Mouse (Mus musculus) cerebellum, adult 11-12 months (tissue): ENCODE data around the gene Rtkn.

Experiments
- DNase-seq: peaks from one replicate; pipeline ENCODE4 v3.0.0; 2022

Gene Rtkn

DNA sequence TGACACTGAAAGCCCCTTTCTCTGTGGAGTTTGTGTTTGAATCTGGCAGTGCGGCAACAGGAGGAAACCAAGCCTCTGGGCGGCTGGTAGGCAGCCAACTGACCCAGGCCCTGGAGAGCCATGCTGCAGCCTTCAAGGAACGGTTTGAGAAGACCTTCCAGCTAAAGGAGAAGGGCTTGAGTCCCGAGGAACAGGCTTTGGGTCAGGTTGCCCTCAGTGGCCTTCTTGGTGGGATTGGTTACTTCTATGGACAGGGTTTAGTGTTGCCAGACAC is 18.2 kb upstream of the Rtkn start:
- no peak for DNase-seq

DNA sequence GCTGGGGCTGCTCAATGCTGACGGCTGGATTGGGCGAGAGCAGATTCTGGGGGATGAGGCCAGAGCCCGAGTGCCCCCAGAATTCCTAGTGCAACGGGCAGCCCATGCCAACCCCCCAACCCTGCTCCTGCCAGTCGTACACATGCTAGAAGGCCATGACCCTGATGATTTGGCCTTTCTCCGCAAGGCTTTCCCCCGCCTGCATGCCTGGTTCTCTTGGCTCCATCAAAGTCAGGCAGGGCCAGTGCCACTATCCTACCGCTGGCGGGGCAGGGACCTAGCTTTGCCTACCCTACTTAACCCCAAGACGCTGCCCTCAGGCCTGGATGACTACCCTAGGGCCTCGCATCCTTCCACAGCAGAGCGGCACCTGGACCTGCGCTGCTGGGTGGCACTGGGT is 17.6 kb upstream of the Rtkn start:
- no peak for DNase-seq

DNA sequence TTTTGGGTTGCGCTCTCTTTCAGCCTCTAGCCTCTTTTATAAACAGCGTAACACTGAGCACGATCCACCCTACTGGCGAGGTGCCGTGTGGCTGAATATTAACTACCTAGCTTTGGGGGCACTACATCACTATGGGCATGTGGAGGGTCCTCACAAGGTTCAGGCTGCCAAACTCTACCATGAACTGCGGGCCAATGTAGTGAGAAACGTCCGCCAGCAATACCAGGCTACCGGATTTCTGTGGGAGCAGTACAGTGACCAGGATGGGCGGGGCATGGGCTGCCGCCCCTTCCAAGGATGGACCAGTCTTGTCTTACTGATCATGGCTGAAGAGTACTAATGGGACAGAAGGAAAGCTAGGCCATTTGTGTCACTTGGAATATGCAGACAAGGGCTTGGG is 16.9 kb upstream of the Rtkn start:
- peak; percentile 34 for DNase-seq

DNA sequence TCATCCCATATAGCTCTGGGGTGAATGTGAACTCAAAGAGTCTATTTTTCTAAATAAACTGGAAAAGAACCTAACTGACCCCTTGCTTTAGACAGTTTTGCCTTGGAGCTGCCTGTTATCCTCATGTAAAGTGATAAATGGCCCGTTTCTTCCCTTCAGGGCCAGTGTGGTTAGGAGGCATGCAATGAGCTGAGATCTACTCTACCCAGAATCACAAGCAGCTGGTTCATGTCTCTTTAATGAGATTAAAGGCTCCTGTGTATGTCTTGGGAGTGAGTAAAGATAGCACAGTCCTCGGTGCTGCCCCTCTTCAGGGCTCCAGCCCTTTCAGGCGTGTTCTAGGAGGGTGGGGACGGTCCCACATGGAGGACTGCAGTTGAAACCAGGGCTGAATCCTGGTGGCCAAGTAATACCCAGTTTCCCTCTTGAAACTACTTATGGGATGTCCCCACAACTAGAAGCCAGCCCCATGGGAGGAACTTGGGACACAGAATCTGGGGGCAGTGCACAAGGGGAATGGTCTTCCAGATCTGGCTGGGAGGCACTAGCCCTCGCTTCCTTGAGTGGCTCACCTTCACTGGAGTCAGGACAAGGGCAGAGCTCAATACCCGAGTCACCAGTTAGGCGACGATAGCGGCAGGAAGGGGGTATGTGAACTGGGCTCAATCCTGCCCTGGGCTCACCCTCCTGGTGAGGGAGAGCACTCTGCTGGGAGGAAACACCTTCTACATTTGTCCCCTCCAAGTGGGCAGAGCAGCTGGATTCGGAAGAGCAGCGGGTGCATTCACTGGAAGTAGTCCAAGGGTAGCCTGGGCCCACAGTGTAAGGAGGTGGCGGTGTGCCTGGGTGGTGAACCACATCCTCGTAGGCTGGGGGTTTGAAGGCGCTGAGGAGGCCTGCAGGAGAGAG is 16.2 kb upstream of the Rtkn start:
- peak; percentile 58 for DNase-seq

DNA sequence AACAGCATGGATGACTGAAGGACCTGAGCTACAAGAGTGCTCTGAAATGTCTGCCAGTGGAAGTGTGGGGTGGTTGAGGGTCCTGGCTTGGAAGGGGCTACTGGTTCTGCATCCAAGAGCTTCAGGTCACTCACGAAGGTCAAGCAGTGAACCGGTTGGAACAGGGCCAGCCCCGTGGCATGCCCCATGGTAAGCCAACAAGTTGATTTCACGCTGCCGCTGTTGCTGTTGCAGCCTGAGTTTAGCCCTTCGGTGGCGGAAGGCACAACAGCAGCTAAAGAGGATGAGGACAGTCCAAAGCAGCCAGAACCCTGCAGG is 15.6 kb upstream of the Rtkn start:
- DNase-seq = peak; percentile 71

DNA sequence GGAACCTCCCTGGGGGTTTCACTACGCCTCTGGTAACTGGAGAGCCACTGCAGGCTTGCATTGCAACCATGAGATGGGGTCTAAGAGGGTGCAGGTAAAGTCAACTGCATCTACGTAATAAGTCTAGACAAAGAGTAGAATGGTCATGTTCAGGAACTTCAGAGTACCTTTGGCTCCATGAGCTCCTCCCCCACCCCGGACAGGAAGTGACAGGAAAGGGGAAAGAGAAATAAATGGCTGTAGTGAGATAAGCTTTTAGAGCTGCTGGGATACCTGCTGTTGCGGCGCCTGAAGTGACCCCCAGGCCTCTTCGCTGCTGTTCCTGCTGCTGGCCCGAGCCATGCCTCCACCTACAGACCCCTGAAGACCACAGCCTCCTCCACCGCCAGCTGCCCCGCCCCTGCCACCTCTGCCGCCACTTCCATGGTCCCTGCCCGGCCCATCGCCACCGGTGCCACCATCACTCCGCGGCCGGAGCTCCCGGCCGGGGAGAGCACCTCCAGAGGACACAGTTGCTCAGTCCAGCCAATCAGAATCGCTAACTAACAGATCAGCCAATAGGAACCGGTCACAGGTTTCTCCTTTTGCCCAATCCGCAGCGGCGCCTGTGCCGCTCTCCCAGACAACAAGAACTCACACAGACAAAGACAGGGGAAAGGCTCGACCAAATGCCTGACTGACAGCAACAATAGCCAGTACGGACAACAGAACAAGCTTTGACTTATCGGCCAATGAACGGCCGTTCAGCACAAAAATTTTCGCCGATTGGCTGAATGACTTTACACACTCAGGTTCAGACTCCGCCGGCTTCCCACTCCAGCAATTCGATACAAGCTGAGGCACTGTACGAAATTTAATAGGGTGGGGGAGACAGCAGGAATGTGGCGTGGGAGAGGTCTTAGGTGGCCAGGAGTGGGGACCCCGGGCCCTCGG is 14.1 kb upstream of the Rtkn start, which contains the start of gene Wbp1:
TSS of gene Wbp1 (minus strand) at position 630 of the 933 bp plus-strand sequence.
- peak; percentile 98 for DNase-seq

DNA sequence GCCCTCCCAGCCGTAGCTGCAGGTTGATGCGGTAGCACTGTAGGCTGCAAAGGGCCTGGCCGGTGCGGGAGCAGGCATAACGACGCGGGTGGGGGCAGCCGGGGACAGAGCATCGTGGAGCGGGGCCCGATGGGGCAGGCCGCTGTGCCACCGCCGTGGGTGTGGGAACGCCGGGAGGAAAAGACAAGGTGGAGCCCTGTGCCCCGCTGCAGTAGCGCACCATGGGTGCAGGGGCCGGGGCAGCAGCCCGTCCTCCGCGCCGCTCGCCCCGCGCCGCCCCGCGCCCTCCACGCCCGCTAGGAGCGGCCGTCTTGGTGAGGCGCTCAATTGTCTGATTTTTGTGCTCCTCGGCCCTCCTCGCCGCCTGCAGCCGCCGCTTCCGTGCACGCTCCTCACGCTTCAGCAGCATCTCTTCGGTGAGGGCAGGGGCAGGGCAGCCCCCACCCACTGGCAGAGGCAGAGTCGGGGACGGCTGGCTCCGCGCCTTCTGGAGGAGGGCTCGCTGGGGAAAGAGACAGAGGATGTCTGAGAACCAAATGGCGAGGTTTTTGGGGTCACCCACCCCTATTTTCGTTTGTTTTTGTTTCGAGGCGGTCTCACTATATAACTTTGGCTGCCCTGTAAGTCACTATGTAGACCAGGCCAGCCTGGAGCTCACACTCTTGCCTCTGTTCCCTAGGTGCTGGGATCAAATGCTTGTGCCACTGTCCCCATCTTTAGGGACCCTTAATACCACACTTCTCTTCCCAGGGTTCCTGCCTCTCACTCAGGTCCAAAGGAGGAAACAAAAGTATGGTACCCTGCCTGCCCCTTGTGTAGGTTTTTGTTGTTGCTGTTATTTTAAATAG is 13.2 kb upstream of the Rtkn start:
- peak; percentile 66 for DNase-seq

DNA sequence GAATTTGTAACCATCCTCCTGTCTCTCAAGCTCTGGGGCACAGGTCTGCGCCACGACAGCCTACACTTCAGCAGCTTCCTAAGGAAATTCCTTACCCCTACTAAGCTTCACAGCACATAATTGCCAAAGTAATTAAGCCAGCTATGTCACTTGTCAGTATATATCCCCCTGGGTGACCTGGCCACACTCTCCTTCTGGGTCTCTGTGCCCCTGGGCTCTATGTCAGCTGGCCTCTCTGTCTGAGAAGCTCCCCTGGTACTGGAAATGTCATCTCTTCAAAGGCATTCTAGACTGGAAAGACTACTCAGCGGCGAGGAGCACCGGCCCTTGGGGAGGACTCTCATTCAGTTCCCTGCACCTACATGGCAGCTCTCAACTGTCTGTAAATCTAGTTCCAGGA is 12.3 kb upstream of the Rtkn start:
- DNase-seq = peak; percentile 32

DNA sequence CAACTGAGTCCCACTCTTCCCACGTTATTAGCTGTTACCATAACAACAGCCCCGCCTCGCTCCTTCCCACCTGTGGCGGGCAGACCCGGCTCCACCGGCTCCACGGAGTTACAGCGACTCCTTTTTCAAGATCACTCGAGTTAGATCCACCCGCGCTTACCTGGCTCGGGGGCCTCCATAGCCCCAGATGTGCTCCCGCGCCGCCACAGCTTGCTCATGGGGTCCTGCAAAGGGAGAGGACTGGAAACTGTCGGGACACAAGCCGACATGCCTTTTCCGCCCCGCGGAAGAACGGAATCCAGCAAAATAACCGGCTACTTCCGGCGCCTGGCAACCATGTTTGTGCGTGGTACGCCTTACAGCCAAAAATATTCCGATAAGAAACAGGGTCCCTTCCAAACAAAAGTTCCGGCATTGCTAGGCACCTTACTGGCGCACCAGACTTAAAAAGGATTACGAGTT is 10.4 kb upstream of the Rtkn start:
- peak; percentile 90 for DNase-seq

DNA sequence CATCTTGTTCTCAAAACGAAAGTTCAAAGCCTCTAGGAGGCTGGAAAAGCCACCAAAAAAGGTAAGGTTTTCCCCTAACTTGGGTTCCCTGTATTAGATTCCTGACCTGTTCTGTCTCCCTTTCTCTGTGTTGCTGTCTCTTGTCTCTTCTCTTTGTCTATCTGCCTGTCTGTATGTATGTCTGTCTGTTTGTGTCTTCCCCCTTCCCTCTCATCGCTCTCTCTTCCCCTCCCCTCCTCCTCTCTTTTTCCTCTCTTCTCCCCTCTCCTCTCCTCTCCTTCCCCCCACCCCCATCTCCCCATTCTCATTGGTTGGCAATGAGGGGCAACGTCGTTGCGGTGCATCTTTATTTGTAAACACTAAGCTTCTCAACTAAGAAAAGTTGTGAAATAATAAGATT is 9.9 kb upstream of the Rtkn start, which contains the start of gene Ino80b:
TSS of gene Ino80b (minus strand) at position 101 of the 400 bp plus-strand sequence.
- no peak for DNase-seq

DNA sequence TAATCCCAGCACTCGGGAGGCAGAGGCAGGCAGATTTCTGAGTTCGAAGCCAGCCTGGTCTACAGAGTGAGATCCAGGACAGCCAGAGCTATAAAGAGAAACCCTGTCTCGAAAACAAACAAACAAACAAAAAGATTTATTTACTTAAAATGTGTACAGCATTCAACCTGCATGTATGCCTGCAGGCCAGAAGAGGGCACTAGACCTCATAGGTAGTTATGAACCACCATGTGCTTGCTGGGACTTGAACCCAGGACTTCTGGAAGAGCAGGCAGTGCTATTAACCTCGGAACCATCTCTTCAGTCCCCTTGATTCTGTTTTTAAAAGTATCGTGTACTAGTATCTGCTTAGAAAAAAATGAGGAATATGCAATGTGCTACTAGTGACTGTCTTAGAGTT is 7.8 kb upstream of the Rtkn start:
- DNase-seq = no peak

DNA sequence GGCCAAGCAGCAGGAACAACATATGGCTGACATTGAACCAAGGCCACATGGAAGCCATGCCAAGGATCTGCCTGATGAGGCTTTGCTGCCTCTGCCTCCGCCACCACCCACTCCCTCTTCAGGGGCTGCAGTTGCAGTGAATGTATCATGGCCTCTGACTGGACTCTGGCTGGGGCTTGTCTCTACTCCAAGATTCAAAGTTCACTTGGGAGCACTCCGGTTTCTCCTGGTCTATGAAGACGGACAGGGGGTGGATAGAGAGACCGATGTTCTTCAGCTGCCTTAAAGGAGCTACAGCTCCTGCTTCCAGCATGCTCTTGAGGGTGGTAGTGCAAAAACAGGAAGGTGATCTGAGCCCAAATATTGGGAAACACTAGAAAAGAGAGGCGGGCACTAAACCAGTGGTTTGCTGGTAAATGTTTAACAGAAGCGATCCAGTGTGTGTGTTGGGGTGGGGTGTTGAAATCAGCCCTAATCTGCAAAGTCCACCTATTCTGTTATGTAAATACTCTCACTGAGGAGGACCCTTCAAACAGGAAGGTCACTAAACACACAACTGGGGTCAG is 3.7 kb upstream of the Rtkn start:
- DNase-seq = no peak

DNA sequence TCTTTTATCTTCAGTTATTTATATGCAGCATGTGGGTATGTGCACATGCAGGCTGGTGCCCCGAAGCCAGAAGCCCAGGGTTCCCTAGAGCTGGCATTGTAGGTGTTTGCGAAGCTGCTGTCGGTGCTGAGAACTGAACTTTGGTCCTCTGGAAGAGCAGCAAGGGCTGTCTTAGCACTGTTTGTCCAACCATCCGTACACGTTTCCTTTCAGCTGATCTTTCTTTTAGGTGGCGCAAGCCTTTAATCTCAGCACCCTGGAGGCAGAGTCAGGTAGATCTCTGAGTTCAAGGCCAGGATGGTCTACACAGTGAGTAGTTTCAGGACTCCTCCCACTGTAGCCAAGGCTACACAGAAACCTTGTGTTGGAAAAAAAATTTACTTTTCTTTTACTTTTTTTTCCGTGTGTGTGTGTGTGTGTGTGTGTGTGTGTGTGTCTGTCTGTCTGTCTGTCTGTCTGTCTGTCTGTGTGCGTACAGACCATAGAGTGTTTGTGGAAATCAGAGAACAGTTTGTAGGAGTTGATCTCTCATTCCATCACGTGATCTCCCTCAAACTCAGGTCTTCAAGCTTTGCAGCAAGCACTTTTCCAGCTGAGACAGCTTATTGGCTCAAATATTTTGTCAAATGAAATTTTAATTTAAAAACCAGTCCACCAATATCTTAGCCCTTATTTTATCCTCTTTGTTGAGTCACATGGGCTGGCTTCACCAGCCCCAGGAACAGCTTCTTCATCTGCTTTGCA is 2.9 kb upstream of the Rtkn start:
- no peak for DNase-seq

DNA sequence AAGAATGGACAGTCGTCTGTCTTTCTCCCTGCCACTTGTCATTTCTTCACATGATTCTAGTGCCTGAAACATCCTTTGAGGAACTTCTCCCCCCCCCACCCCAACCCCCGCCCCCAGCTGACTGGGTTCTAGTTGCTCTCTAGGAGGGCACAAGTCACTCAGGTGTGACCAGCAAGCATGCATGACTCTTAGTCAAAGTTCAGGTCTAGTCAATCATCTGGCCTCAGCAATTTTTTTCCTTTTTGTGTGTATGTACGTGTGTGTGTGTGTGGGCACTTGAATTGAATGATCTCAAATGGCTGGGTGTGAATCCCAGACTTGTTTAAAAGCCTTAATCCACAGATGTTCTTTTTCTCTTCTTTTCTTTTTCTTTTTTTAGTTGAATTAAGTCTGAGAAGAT is 1.0 kb upstream of the Rtkn start:
- no peak for DNase-seq

DNA sequence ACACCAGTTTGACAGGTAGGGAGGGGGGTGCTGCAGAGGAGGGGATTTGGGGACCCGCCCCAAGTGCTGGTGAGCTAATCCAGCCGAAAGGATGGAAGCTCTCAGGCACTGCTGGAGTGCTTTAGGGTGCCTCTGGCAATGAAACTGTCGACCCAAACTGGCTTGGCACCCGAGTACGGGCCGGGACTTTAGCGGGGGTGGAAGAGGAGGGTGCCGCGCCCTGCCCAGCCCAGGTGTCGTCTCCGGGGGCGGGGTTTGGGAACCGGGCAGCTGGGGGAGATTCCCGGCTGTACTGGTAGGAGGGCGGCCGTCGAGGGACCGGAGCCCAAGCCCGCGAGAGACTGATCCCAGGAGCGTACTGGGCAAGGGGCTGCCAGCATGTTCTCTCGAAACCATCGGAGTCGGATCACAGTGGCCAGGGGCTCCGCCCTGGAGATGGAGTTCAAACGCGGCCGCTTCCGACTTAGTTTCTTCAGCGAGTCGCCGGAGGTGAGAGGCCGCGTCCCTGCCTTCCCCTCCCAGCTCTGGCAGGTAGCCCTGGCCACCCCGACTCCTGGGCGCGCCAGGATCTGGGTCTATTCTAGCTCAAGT is 403 bp downstream of the Rtkn start:
- no peak for DNase-seq

DNA sequence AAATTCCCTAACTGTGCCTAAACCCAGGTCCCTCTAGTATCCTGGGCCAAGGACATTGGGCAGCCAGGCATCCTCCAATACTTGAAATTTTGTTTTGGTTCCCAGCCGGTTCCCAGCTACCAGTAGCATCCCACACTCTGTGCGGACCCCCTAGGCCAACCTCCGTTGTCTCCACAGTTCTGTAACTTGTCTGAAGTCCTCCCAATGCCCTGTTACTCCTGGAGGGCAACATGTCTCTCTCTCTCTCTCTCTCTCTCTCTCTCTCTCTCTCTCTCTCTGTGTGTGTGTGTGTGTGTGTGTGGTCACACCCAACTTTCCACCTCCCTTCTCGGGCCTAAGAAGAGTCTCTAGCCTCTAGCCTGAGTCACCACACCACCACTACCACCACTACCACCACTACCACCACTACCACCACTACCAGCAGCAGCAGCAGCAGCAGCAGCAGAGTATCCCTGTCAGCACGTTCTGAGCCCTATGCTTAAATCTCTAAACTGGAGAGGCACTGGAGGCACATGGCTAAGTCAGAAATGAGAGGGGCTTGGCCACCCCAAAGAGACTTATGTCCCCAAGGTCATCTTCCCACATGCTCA is 1.1 kb downstream of the Rtkn start:
- DNase-seq = no peak

DNA sequence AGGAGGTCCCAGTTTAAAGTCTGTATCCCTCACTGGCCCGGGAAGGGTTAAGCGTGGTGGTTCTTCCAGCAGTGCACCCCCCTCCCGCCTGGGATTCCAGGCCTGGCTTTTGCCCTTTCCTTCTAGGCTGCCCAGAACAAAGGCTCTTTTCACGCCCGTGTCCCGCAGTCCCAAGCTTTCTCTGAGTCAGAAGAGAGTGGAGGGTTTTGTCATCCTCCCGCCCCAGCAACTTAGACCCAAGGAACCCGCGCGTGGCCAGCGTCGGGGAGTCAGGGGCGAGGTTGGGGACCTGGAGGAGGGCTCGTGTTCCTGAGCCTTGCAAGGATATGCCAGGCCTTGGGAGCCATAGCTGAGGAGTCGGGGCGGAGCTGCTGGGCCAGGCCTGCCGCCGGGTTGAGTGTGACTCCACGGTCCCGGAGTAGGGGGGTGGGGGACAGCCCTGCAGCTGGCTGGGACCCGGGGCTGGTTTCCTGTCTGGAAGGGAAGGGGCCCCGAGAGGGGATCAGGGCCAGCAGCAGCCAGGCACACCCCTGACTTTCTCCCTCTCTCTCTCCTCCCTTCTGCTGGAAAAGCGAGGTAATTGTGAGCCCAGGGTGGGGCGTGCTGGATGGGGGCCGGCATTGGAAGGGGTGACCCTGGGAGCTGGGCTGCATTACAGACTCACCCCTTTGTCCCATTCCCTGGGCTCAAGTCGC is 1.8 kb downstream of the Rtkn start:
- no peak for DNase-seq

DNA sequence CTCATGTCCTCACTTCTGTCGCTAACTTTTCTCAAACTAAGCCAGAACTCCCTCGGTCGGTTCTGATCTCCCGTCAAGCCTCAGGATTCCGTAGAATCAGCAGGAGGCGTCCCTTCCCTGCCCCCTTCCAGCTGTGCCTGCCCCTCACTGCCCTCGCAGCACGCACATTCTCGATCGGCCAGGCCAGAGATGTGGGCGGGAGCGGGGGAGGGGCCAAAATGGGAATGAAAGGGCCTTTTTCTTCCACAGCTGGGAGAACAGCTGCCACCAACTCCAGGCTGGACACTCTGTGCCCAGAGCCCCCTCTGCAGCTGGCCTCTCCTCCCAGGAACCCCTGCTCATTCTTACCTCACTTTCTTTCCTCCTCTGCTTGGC is 2.3 kb downstream of the Rtkn start:
- DNase-seq = no peak

DNA sequence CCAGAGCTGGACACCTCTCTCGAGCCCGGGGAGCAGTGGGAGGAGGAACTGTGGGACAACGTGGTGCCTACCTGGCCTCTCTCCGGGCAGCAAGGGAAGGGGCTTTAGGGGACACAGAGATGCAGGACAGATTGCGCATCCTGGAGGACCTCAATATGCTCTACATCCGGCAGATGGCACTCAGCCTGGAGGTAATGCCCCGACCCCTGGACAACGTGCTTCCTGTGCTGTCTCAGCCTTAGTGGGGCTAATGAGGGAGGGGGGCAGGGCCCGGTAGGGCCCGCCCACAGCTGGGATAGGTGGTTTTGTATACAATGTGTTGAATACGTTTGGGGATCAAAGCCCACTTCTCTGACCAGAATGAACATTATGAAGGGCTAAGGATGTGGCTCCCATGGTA is 2.8 kb downstream of the Rtkn start:
- DNase-seq = no peak

DNA sequence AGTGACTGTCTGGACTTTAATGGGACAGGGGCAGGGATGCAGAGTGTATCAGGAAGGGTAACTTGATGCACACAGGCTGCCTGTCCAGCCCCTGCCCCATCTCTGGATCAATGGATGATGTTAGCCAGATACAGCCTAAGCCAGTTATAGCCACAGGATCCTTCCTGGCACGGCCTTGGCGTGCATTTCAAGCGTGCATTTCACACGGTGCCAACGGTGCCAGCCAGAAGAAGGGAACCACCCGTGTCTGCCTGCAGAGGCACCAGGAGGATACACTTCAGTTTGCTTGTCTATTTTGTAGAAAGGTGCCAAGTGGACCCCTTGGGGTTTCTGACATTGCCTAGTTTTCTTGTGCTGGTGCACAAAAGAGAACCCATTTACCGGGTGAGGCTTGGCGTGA is 4.8 kb downstream of the Rtkn start:
- no peak for DNase-seq

DNA sequence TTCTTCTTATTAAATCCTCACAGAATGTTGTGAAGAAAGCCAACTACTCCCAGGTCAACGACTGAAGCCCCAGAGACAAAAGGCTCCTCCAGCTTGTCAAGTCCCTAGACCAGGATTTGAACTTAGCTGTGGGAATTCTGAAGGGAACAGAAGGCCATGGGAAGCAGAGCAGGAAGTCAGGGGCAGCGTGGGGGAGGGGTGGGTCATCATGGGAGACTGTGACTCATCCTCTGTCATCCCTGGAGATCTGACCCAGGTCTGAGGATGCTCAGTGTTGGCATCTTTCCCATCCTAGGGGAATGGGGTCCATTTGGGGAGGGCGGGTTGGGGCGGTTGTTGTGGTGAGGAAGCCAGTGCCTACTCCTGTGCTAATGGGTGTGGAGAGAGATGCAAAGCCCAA is 6.4 kb downstream of the Rtkn start:
- no peak for DNase-seq
